Mouse (Mus musculus): Measurements from ENCODE around the gene Rnf167. TPM values are rescaled to one million over a fixed set of nuclear protein-coding genes. Genes with fewer than 3 reads are reported as not detected.

Rnf167 gene
- polyA plus RNA-seq, 1 experiment = 9.0 TPM

DNA sequence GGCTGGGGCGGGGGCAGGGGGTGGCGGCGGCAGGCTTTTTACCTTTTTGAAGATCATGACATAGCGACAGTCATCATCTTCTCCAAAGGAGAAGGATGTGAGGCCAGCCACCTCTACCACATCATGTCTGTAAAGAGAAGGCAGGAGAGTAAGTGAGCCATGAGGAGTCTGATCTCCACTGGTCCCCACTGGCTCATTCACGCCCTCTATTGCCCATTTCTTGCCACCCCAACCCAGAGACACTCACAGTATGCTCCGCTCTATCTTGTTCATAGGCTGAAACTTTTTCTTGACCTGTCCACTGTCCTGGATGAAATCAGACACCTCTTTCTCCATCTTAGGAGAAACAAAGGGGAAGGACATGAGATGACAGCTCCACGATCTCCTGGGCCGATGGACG is 17.7 kb downstream of the Rnf167 start:
- H3K4me3 ChIP-seq (ENCODE audit: insufficient read depth, poor library complexity, severe bottlenecking) = no peak overlapping the region

DNA sequence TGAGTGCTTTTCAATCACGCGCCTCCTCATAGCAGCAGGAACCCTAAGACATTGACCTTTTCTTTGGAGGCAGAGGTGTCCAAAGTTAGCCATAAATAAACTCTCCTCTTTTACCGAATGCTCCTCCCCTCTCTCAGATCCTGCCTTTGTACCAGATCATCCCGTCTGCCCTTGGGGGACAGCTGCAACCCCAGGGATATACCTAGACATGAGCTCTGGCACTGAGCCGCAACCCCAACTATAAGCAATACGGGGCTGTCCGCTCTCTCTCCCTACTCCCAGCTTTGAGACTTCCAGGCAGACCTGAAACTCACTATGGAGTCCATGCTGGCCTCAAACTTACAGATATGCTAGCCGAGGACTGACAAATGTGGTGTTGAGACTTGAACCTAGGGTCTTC is 19.7 kb downstream of the Rnf167 start:
- H3K4me3 ChIP-seq (ENCODE audit: insufficient read depth, poor library complexity, severe bottlenecking) = no peak overlapping the region
- H3ac ChIP-seq (ENCODE audit: control insufficient read depth, insufficient read length, low read depth) = no peak overlapping the region
- no peaks in the 10 kb centered on the region for H3K27me3 ChIP-seq (ENCODE audit: control insufficient read depth, insufficient read depth, insufficient read length)
- H3K36me3 ChIP-seq (ENCODE audit: control insufficient read depth, insufficient read depth) = peaks cover 43% of the 10 kb centered on the region
- H3K79me3 ChIP-seq (ENCODE audit: low read depth) = peaks cover 21% of the 10 kb centered on the region
- peaks cover 45% of the 10 kb centered on the region for H3K79me2 ChIP-seq (ENCODE audit: control insufficient read depth, insufficient read depth)
- TF ChIP-seq MYOD1 (IDR thresholded peaks at IDR 0.05; ENCODE audit: control insufficient read depth, insufficient read length, low read depth) (no peak), MAX (IDR thresholded peaks at IDR 0.05) (no peak)

More for the DNA sequence above, 17.7 kb downstream of the Rnf167 start:
- Histone ChIP-seq H3K79me2 (ENCODE audit: control insufficient read depth, insufficient read depth) (peaks cover 60% of the 10 kb centered on the region), H3K27me3 (ENCODE audit: control insufficient read depth, insufficient read depth, insufficient read length) (no peaks in the 10 kb centered on the region), H3ac (ENCODE audit: control insufficient read depth, insufficient read length, low read depth) (no peak overlapping the region), H3K79me3 (ENCODE audit: low read depth) (peaks cover 33% of the 10 kb centered on the region), H3K36me3 (ENCODE audit: control insufficient read depth, insufficient read depth) (peaks cover 54% of the 10 kb centered on the region)
- no peak for TF ChIP-seq FOSL1 (IDR thresholded peaks at IDR 0.05; ENCODE audit: insufficient read depth, low read length, poor library complexity, severe bottlenecking)

DNA sequence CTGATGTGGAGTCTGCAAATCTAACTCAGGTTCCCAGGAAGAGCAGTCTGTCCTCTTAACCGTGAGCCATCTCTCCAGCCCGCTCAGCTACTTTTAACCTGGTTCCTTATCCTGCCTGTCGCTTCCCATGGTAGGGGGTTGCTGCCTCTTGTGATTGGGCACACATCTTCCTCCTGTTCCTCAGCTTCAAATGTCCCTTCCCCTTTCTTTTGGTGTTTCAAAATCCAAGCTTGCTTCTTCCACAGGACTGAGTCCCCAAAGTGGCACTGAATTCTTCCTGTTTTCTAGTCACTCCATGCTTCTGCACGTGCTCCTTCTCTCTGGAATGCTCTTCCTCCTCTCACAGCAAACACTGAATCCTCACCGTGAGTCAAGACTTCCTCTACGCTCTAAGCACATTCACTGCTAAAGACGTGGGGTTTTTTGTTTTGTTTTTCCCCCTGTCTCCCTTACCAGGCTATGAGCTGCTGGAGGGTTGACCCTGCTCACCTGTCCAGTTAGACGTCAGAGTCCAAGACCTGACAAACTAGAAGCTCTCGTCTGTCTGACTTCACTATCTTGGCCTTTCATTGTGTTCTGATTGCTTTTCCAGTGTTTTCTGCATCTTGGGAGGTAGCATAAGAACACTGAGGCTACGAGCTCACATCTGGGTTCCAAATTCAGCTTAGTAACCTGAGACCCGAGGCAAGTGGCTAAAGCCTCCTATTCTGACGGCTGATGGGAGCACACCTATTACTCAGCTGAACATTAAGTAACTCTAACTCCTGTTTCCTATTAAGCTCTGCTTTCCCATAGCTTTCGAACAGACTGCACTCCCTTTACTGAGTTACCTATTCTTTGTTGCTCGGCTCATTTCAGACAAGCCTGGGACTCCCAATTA is 20.5 kb downstream of the Rnf167 start:
- peak overlapping the region; percentile 28 for H3ac ChIP-seq (ENCODE audit: control insufficient read depth, insufficient read length, low read depth)
- no peaks in the 10 kb centered on the region for H3K27me3 ChIP-seq (ENCODE audit: control insufficient read depth, insufficient read depth, insufficient read length)
- TF ChIP-seq MYOD1 (IDR thresholded peaks at IDR 0.05; ENCODE audit: control insufficient read depth, insufficient read length, low read depth) = no peak
- no peak for TF ChIP-seq CTCF (IDR thresholded peaks at IDR 0.05; ENCODE audit: control insufficient read depth, insufficient read depth, insufficient read length)
- no peak for TF ChIP-seq MYOG (IDR thresholded peaks at IDR 0.05; ENCODE audit: control insufficient read depth, extremely low read depth, insufficient read length)
- TF ChIP-seq MAX (IDR thresholded peaks at IDR 0.05) = no peak
- no peak for TF ChIP-seq CEBPB (IDR thresholded peaks at IDR 0.05; ENCODE audit: low read depth)
- no peak for TF ChIP-seq USF1 (IDR thresholded peaks at IDR 0.05; ENCODE audit: low read depth)
- no peak for TF ChIP-seq FOSL1 (IDR thresholded peaks at IDR 0.05; ENCODE audit: insufficient read depth, low read length, poor library complexity, severe bottlenecking)
- peaks cover 40% of the 10 kb centered on the region for H3K36me3 ChIP-seq (ENCODE audit: control insufficient read depth, insufficient read depth)
- H3K79me2 ChIP-seq (ENCODE audit: control insufficient read depth, insufficient read depth) = peaks cover 41% of the 10 kb centered on the region
- peaks cover 20% of the 10 kb centered on the region for H3K79me3 ChIP-seq (ENCODE audit: low read depth)
- H3K4me3 ChIP-seq (ENCODE audit: insufficient read depth, poor library complexity, severe bottlenecking) = peak overlapping the region; percentile 23

DNA sequence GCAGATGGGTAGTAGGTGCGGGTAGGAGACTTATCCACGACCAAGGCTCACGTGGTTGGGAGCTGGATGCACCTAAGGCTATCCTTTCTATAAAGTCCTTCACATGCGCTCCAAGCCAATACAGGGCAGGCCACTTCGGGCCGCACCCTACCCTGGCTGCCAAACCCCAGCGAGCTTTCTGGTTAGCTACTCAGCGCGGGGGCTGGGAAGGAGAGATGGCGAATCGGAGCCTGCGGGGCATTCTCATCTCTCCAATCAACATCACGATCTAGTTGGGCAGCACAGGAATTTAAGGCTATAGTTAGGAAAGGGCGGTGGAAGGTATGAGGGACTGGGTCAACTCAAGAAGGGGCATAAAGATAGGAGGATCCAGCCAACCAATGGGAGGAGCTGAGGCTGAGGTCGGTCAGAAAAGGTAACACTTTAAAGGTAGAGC is 21.3 kb downstream of the Rnf167 start:
- Histone ChIP-seq H3K79me2 (ENCODE audit: control insufficient read depth, insufficient read depth) (peaks cover 41% of the 10 kb centered on the region), H3ac (ENCODE audit: control insufficient read depth, insufficient read length, low read depth) (peak overlapping the region; percentile 28), H3K79me3 (ENCODE audit: low read depth) (peaks cover 20% of the 10 kb centered on the region), H3K27me3 (ENCODE audit: control insufficient read depth, insufficient read depth, insufficient read length) (no peaks in the 10 kb centered on the region), H3K4me3 (ENCODE audit: insufficient read depth, poor library complexity, severe bottlenecking) (peak overlapping the region; percentile 23), H3K36me3 (ENCODE audit: control insufficient read depth, insufficient read depth) (peaks cover 34% of the 10 kb centered on the region)
- TF ChIP-seq USF1 (IDR thresholded peaks at IDR 0.05; ENCODE audit: low read depth) (peak; percentile 65), CEBPB (IDR thresholded peaks at IDR 0.05; ENCODE audit: low read depth) (no peak)

DNA sequence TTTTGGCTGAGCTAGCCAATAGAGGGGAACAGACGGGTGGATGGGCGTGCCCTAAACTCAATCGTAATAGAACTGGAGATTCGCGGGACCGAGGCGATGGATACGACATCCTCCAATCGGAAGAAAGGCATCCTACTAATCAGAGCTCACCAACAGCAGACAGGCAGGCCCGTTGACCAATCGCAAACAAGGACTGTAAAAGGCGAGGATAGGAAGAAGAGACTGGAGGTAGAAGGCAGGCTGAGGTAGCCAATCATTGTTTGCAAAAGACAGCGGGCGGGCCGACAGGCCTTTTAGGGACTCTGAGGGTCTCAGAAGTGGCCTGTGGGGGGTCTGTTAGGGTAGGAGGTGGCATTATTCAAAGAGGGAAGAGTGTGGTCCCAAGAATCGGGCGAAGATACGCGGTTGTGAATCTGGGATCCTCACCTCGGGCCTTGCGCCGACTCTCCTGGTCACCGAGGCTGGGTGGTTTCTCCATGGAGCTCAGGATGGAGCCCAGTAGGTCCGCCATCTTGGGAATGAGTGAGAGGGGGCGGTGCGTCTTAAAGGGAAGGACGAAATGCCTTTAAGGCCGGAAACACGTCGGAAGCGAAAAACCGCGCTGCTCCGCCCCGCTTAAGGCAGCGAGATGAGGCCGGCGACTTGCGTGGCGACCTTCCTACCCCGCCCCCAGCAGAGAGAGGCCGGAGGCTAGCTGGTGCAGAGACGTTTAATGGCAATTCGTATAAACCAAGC is 21.9 kb downstream of the Rnf167 start, which contains the start of gene Spag7:
Spag7 (minus strand) TSS at position 646 of the 735 bp plus-strand sequence.
- peaks cover 20% of the 10 kb centered on the region for H3K79me3 ChIP-seq (ENCODE audit: low read depth)
- peak within 1 kb of the TSS; percentile 76 for H3K4me3 ChIP-seq (ENCODE audit: insufficient read depth, poor library complexity, severe bottlenecking)
- TF ChIP-seq MYOD1 (IDR thresholded peaks at IDR 0.05; ENCODE audit: control insufficient read depth, insufficient read length, low read depth) (no peak), MAX (IDR thresholded peaks at IDR 0.05) (no peak), FOSL1 (IDR thresholded peaks at IDR 0.05; ENCODE audit: insufficient read depth, low read length, poor library complexity, severe bottlenecking) (no peak), CTCF (IDR thresholded peaks at IDR 0.05; ENCODE audit: control insufficient read depth, insufficient read depth, insufficient read length) (no peak), USF1 (IDR thresholded peaks at IDR 0.05; ENCODE audit: low read depth) (no peak), MYOG (IDR thresholded peaks at IDR 0.05; ENCODE audit: control insufficient read depth, extremely low read depth, insufficient read length) (no peak), CEBPB (IDR thresholded peaks at IDR 0.05; ENCODE audit: low read depth) (no peak)
- peaks cover 41% of the 10 kb centered on the region for H3K79me2 ChIP-seq (ENCODE audit: control insufficient read depth, insufficient read depth)
- peak within 1 kb of the TSS; percentile 92 for H3ac ChIP-seq (ENCODE audit: control insufficient read depth, insufficient read length, low read depth)
- H3K27me3 ChIP-seq (ENCODE audit: control insufficient read depth, insufficient read depth, insufficient read length) = no peaks in the 10 kb centered on the region
- H3K36me3 ChIP-seq (ENCODE audit: control insufficient read depth, insufficient read depth) = peaks cover 32% of the 10 kb centered on the region
